Mouse (Mus musculus) MEL (cell line): ENCODE data around the gene Glod5.

Source experiments
- BHLHE40 ChIP-seq: IDR thresholded peaks from 2 replicates; pipeline ENCODE4 v1.6.1; 2012; ENCODE audit warnings: low read depth, mild to moderate bottlenecking, inconsistent platforms, low read length, improper control_type of control experiment, borderline replicate concordance
- CTCF ChIP-seq, 3 experiments: IDR thresholded peaks in 2 of 3; conservative IDR thresholded peaks in 1 of 3; 2 replicates each; pipeline ENCODE4 v1.5.1; 2011 to 2012; ENCODE audit warnings: low read length in 3 of 3, low read depth in 2 of 3, mild to moderate bottlenecking in 2 of 3, improper control_type of control experiment in 1 of 3, inconsistent platforms in 1 of 3, mixed read lengths in 1 of 3, moderate library complexity in 1 of 3; ENCODE audit not compliant: control insufficient read depth in 1 of 3, insufficient read depth in 1 of 3, poor library complexity in 1 of 3, severe bottlenecking in 1 of 3
- EP300 ChIP-seq, 2 experiments: IDR thresholded peaks; 2 replicates each; pipeline ENCODE4 v1.6.1; 2011; ENCODE audit warnings: improper control_type of control experiment in 2 of 2, low read length in 2 of 2, low read depth in 1 of 2, mild to moderate bottlenecking in 1 of 2
- ETS1 ChIP-seq: IDR thresholded peaks from 2 replicates; pipeline ENCODE4 v1.6.1; 2012; ENCODE audit warnings: low read depth, mild to moderate bottlenecking, inconsistent platforms, low read length, improper control_type of control experiment, moderate library complexity
- GATA1 ChIP-seq: IDR thresholded peaks from 2 replicates; pipeline ENCODE4 v1.6.1; 2011; ENCODE audit warnings: low read depth, low read length, improper control_type of control experiment
- MAX ChIP-seq: IDR thresholded peaks from 2 replicates; pipeline ENCODE4 v1.6.1; 2011; ENCODE audit warnings: low read length, improper control_type of control experiment
- RAD21 ChIP-seq: IDR thresholded peaks from 2 replicates; pipeline ENCODE4 v1.6.1; 2011; ENCODE audit warnings: mild to moderate bottlenecking, low read depth, low read length, improper control_type of control experiment
- TAL1 ChIP-seq: IDR thresholded peaks from 2 replicates; pipeline ENCODE4 v1.6.1; 2012; ENCODE audit warnings: mild to moderate bottlenecking, inconsistent platforms, low read length, moderate library complexity, mixed read lengths
- USF2 ChIP-seq, 2 experiments: IDR thresholded peaks; 2 replicates each; pipeline ENCODE4 v1.6.1; 2011 to 2012; ENCODE audit warnings: improper control_type of control experiment in 2 of 2, low read length in 2 of 2, borderline replicate concordance in 1 of 2, inconsistent platforms in 1 of 2, low read depth in 1 of 2, mild to moderate bottlenecking in 1 of 2; ENCODE audit not compliant: insufficient read depth in 1 of 2
- ZMIZ1 ChIP-seq: IDR thresholded peaks from 2 replicates; pipeline ENCODE4 v1.6.1; 2012; ENCODE audit warnings: low read depth, mild to moderate bottlenecking, inconsistent platforms, low read length, improper control_type of control experiment, moderate library complexity

- no peak for TF ChIP-seq EP300 (IDR thresholded peaks at IDR 0.05; ENCODE audit: low read depth in 1 of 2, low read length in 2 of 2)
- no peak for TF ChIP-seq MAX
- TF ChIP-seq ETS1, result no peak
- no peak for TF ChIP-seq USF2 (IDR thresholded peaks at IDR 0.05; ENCODE audit: borderline replicate concordance in 1 of 2, insufficient read depth in 1 of 2, low read depth in 1 of 2, low read length in 2 of 2)
- TF ChIP-seq CTCF (IDR thresholded peaks at IDR 0.05 in 2 of 3, conservative IDR thresholded peaks at IDR 0.05 in 1 of 3; ENCODE audit: control insufficient read depth in 1 of 3, insufficient read depth in 1 of 3, low read depth in 2 of 3, low read length in 3 of 3, poor library complexity in 1 of 3, severe bottlenecking in 1 of 3), result peak in 1 of 3 experiments; percentile 17; a peak in 1 of 6 replicates
- no peak for TF ChIP-seq ZMIZ1
- TF ChIP-seq TAL1, result no peak
- no peak for TF ChIP-seq BHLHE40
- no peak for TF ChIP-seq GATA1
- peak; percentile 40 for TF ChIP-seq RAD21
These were observed 15.3 kb downstream of the Glod5 start for GRCm38 (mm10) chrX:8002971-8003370.
